Mouse (Mus musculus): ENCODE measurements at regions not wholly inside any gene's neighbourhood (a gene's known extent, or its start where the extent isn't known, plus 50 kb on each side); places are given as distances from the start of the nearest gene placed in this dataset.

GRCm38 (mm10) chr17:62246650-62247049 is 634.5 kb downstream of the Efna5 start:
- Histone ChIP-seq H3K27ac (ENCODE audit: control insufficient read depth, insufficient read depth, low read length) (peak overlapping the region; percentile 61), H3K4me1 (replicated peaks; ENCODE audit: control insufficient read depth, insufficient read depth, low read length) (0 out of 2 replicates have a peak, but pooled peaks cover 2% of the 10 kb centered on the region), H3K27me3 (ENCODE audit: control insufficient read depth, insufficient read depth, low read length) (no peaks in the 10 kb centered on the region), H3K36me3 (ENCODE audit: control insufficient read depth, insufficient read depth, low read length) (no peaks in the 10 kb centered on the region), H3K4me3 (ENCODE audit: control insufficient read depth, insufficient read depth, low read length) (no peak overlapping the region)
- peak; percentile 5 for DNase-seq
- WGBS, result 8% methylated on average over 4 of the region's 4 CpGs
- no peak for TF ChIP-seq POLR2A (IDR thresholded peaks at IDR 0.05; ENCODE audit: control insufficient read depth, extremely low read depth, insufficient read depth, low read length, poor library complexity)
- TF ChIP-seq CTCF (IDR thresholded peaks at IDR 0.05; ENCODE audit: borderline replicate concordance, control insufficient read depth, extremely low read depth, insufficient read depth, low read length, poor library complexity), result no peak

GRCm38 (mm10) chr17:62230939-62231338 is 650.2 kb downstream of the Efna5 start:
- no peaks in the 10 kb centered on the region for H3K27me3 ChIP-seq (ENCODE audit: control insufficient read depth, insufficient read depth, low read length)
- DNase-seq, result no peak
- H3K36me3 ChIP-seq (ENCODE audit: control insufficient read depth, insufficient read depth, low read length), result no peaks in the 10 kb centered on the region
- H3K4me1 ChIP-seq (replicated peaks; ENCODE audit: control insufficient read depth, insufficient read depth, low read length), result no peaks in the 10 kb centered on the region
- TF ChIP-seq CTCF (IDR thresholded peaks at IDR 0.05; ENCODE audit: borderline replicate concordance, control insufficient read depth, extremely low read depth, insufficient read depth, low read length, poor library complexity) (no peak), POLR2A (IDR thresholded peaks at IDR 0.05; ENCODE audit: control insufficient read depth, extremely low read depth, insufficient read depth, low read length, poor library complexity) (no peak)
- no peak overlapping the region for H3K4me3 ChIP-seq (ENCODE audit: control insufficient read depth, insufficient read depth, low read length)
- no peak overlapping the region for H3K27ac ChIP-seq (ENCODE audit: control insufficient read depth, insufficient read depth, low read length)

- Histone ChIP-seq H3K27ac (ENCODE audit: control insufficient read depth, insufficient read depth, low read length) (no peak overlapping the region), H3K36me3 (ENCODE audit: control insufficient read depth, insufficient read depth, low read length) (no peaks in the 10 kb centered on the region), H3K4me1 (replicated peaks; ENCODE audit: control insufficient read depth, insufficient read depth, low read length) (no peaks in the 10 kb centered on the region), H3K27me3 (ENCODE audit: control insufficient read depth, insufficient read depth, low read length) (no peaks in the 10 kb centered on the region), H3K4me3 (ENCODE audit: control insufficient read depth, insufficient read depth, low read length) (no peak overlapping the region)
- 93% methylated on average over 9 of the region's 9 CpGs for WGBS
- DNase-seq, result no peak
- TF ChIP-seq CTCF (IDR thresholded peaks at IDR 0.05; ENCODE audit: borderline replicate concordance, control insufficient read depth, extremely low read depth, insufficient read depth, low read length, poor library complexity) (no peak), POLR2A (IDR thresholded peaks at IDR 0.05; ENCODE audit: control insufficient read depth, extremely low read depth, insufficient read depth, low read length, poor library complexity) (no peak)
Observed at GRCm38 (mm10) chr17:62210441-62211025, 670.6 kb downstream of the Efna5 start.

GRCm38 (mm10) chr17:62202658-62203057 is 678.5 kb downstream of the Efna5 start:
- no peak for DNase-seq
- no peak for TF ChIP-seq CTCF (IDR thresholded peaks at IDR 0.05; ENCODE audit: borderline replicate concordance, control insufficient read depth, extremely low read depth, insufficient read depth, low read length, poor library complexity)
- TF ChIP-seq POLR2A (IDR thresholded peaks at IDR 0.05; ENCODE audit: control insufficient read depth, extremely low read depth, insufficient read depth, low read length, poor library complexity), result no peak

GRCm38 (mm10) chr17:62200491-62200890 is 680.6 kb downstream of the Efna5 start:
- Histone ChIP-seq H3K36me3 (ENCODE audit: control insufficient read depth, insufficient read depth, low read length) (no peaks in the 10 kb centered on the region), H3K27ac (ENCODE audit: control insufficient read depth, insufficient read depth, low read length) (no peak overlapping the region), H3K4me1 (replicated peaks; ENCODE audit: control insufficient read depth, insufficient read depth, low read length) (no peaks in the 10 kb centered on the region), H3K27me3 (ENCODE audit: control insufficient read depth, insufficient read depth, low read length) (no peaks in the 10 kb centered on the region), H3K4me3 (ENCODE audit: control insufficient read depth, insufficient read depth, low read length) (no peak overlapping the region)
- no peak for TF ChIP-seq CTCF (IDR thresholded peaks at IDR 0.05; ENCODE audit: borderline replicate concordance, control insufficient read depth, extremely low read depth, insufficient read depth, low read length, poor library complexity)
- TF ChIP-seq POLR2A (IDR thresholded peaks at IDR 0.05; ENCODE audit: control insufficient read depth, extremely low read depth, insufficient read depth, low read length, poor library complexity), result no peak
- 87% methylated on average over 4 of the region's 4 CpGs for WGBS
- DNase-seq, result no peak

More at GRCm38 (mm10) chr17:62202658-62203057, 678.5 kb downstream of the Efna5 start:
- H3K27ac ChIP-seq (ENCODE audit: control insufficient read depth, insufficient read depth, low read length), result no peak overlapping the region
- H3K4me3 ChIP-seq (ENCODE audit: control insufficient read depth, insufficient read depth, low read length), result no peak overlapping the region
- H3K27me3 ChIP-seq (ENCODE audit: control insufficient read depth, insufficient read depth, low read length), result no peaks in the 10 kb centered on the region
- no peaks in the 10 kb centered on the region for H3K4me1 ChIP-seq (replicated peaks; ENCODE audit: control insufficient read depth, insufficient read depth, low read length)
- no peaks in the 10 kb centered on the region for H3K36me3 ChIP-seq (ENCODE audit: control insufficient read depth, insufficient read depth, low read length)
- WGBS, result 95% methylated on average over 2 of the region's 2 CpGs

- no peaks in the 10 kb centered on the region for H3K36me3 ChIP-seq (ENCODE audit: control insufficient read depth, insufficient read depth, low read length)
- no peaks in the 10 kb centered on the region for H3K27me3 ChIP-seq (ENCODE audit: control insufficient read depth, insufficient read depth, low read length)
- H3K27ac ChIP-seq (ENCODE audit: control insufficient read depth, insufficient read depth, low read length), result no peak overlapping the region
- H3K4me1 ChIP-seq (replicated peaks; ENCODE audit: control insufficient read depth, insufficient read depth, low read length), result no peaks in the 10 kb centered on the region
- no peak overlapping the region for H3K4me3 ChIP-seq (ENCODE audit: control insufficient read depth, insufficient read depth, low read length)
- DNase-seq, result no peak
- WGBS, result 93% methylated on average over 6 of the region's 6 CpGs
- TF ChIP-seq POLR2A (IDR thresholded peaks at IDR 0.05; ENCODE audit: control insufficient read depth, extremely low read depth, insufficient read depth, low read length, poor library complexity) (no peak), CTCF (IDR thresholded peaks at IDR 0.05; ENCODE audit: borderline replicate concordance, control insufficient read depth, extremely low read depth, insufficient read depth, low read length, poor library complexity) (no peak)
Observed at GRCm38 (mm10) chr17:62199559-62199958, 681.6 kb downstream of the Efna5 start.
